Mouse (Mus musculus) gastrocnemius, adult 18-20 months (tissue): ENCODE results near the gene Olfr92. TPM values are rescaled to one million over a fixed set of nuclear protein-coding genes. Genes with fewer than 3 reads are reported as not detected.

Source experiments
- DNase-seq: peaks from one replicate; pipeline ENCODE4 v3.0.0; 2021; ENCODE audit warnings: low spot score
- total RNA-seq, 2 experiments: library from RNA; stranded (reverse); gene quantifications; 2 replicates each; pipeline ENCODE4 v1.2.3; 2021

The Olfr92 gene
- total RNA-seq, 2 experiments from 2014 or later = not detected

- DNase-seq = no peak
Measured at GRCm38 (mm10) chr17:37063063-37063462, 56.8 kb downstream of the Olfr92 start.

- no peak for DNase-seq
Measured at GRCm38 (mm10) chr17:37062101-37062641, 57.7 kb downstream of the Olfr92 start.

- DNase-seq = no peak
Measured at GRCm38 (mm10) chr17:37061435-37061834, 58.5 kb downstream of the Olfr92 start.

Other genes with a start within 250 kb of the Olfr92 start
- gene Trim40, start 230.0 kb downstream of the Olfr92 start, total RNA-seq = not detected
- gene Trim31, start 222.0 kb downstream of the Olfr92 start, total RNA-seq = not detected
- under 1 TPM; 0.23 to 0.24 TPM for gene Rnf39, start 177.2 kb downstream of the Olfr92 start, total RNA-seq
- gene Ppp1r11, start 168.3 kb downstream of the Olfr92 start, total RNA-seq = 10 to 100 TPM; 58.9 to 65.9 TPM
- gene Znrd1, start 161.5 kb downstream of the Olfr92 start, total RNA-seq = 10 to 100 TPM; 21.9 to 22.1 TPM
- gene Znrd1as, start 161.5 kb downstream of the Olfr92 start, total RNA-seq = 10 to 100 TPM; 26.5 to 26.6 TPM
- under 1 TPM in 1 of 2 experiments, not detected in 1; 0.37 TPM for gene 2410137M14Rik, start 138.9 kb downstream of the Olfr92 start, total RNA-seq
- gene H2-M5, start 130.6 kb downstream of the Olfr92 start, total RNA-seq = not detected
- not detected for gene Zfp57, start 118.9 kb downstream of the Olfr92 start, total RNA-seq
- not detected for gene Mog, start 96.7 kb downstream of the Olfr92 start, total RNA-seq
- gene Gabbr1, start 74.1 kb downstream of the Olfr92 start, total RNA-seq = 1 to 10 TPM; 5.5 to 8.2 TPM
- not detected for gene Olfr90, start 31.6 kb downstream of the Olfr92 start, total RNA-seq
- not detected for gene Olfr91, start 21.8 kb downstream of the Olfr92 start, total RNA-seq
- not detected for gene Olfr93, start 41.4 kb upstream of the Olfr92 start, total RNA-seq
- under 1 TPM in 1 of 2 experiments, not detected in 1; 0.74 TPM for gene Ubd, start 73.8 kb upstream of the Olfr92 start, total RNA-seq
- not detected for gene Olfr94, start 80.9 kb upstream of the Olfr92 start, total RNA-seq
- gene Olfr95, start 93.0 kb upstream of the Olfr92 start, total RNA-seq = not detected
- not detected for gene Olfr96, start 100.1 kb upstream of the Olfr92 start, total RNA-seq
- not detected for gene Olfr97, start 117.2 kb upstream of the Olfr92 start, total RNA-seq
- not detected for gene Olfr98, start 143.7 kb upstream of the Olfr92 start, total RNA-seq
- gene H2-M3, start 150.1 kb upstream of the Olfr92 start, total RNA-seq = 1 to 10 TPM in 1 of 2 experiments, under 1 TPM in 1; 0.94 to 1.9 TPM
- gene Olfr99, start 163.4 kb upstream of the Olfr92 start, total RNA-seq = not detected
- gene Olfr101, start 184.2 kb upstream of the Olfr92 start, total RNA-seq = not detected
- not detected for gene Olfr102, start 197.0 kb upstream of the Olfr92 start, total RNA-seq
- not detected for gene Olfr103, start 219.6 kb upstream of the Olfr92 start, total RNA-seq
- not detected for gene Olfr104-ps, start 239.5 kb upstream of the Olfr92 start, total RNA-seq